Mouse (Mus musculus) gastrocnemius, postnatal 25 days (tissue): ENCODE data around the gene Nav1. TPM values are rescaled to one million over a fixed set of nuclear protein-coding genes. Genes with fewer than 3 reads are reported as not detected.
A peak's percentile ranks its signal among the peaks of the same experiment; 100 is the strongest.
"Not testable (repeated sequence)": the region's sequence is repeated elsewhere in the genome, so short reads cannot be mapped to it uniquely, and the experiment has no call there.

Source experiments
- DNase-seq: peaks from one replicate; pipeline ENCODE4 v3.0.0; 2022
- total RNA-seq, 2 experiments: library from RNA; stranded (reverse); gene quantifications; 1 replicate in 1 of 2; 2 replicates in 1 of 2; pipeline ENCODE4 v1.2.3; 2021

Gene Nav1
- total RNA-seq, 2 experiments from 2014 or later = 7.9 to 11.1 TPM

GRCm38 (mm10) chr1:135484503-135485051 is 122.5 kb downstream of the Nav1 start:
- not testable (repeated sequence) for DNase-seq

DNA sequence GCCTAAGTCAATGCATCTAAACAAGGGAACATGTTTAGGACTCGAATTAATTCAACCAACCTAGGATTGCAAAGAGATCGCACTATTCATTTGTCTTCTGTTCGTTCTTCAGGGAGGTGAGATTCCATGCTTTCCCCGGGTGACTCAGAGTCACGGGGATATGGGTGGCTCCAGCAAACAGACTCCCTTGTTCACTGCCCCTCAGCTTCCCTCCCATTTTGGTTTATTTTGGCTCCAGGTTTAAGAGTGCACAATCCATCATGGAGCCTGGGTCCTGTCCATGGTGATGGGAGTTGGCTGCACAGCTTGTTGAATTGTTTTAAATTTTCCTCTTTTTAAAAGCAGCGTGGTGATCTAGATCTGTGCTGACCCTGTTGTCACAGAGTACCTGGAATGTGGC is 123.1 kb downstream of the Nav1 start:
- DNase-seq = no peak

- no peak for DNase-seq
Observed at GRCm38 (mm10) chr1:135482666-135483065, 124.4 kb downstream of the Nav1 start.

- no peak for DNase-seq
Observed at GRCm38 (mm10) chr1:135481656-135482055, 125.4 kb downstream of the Nav1 start.

- DNase-seq = no peak
Observed at GRCm38 (mm10) chr1:135480815-135481214, 126.3 kb downstream of the Nav1 start.

GRCm38 (mm10) chr1:135475571-135475895 is 131.6 kb downstream of the Nav1 start:
- no peak for DNase-seq

DNA sequence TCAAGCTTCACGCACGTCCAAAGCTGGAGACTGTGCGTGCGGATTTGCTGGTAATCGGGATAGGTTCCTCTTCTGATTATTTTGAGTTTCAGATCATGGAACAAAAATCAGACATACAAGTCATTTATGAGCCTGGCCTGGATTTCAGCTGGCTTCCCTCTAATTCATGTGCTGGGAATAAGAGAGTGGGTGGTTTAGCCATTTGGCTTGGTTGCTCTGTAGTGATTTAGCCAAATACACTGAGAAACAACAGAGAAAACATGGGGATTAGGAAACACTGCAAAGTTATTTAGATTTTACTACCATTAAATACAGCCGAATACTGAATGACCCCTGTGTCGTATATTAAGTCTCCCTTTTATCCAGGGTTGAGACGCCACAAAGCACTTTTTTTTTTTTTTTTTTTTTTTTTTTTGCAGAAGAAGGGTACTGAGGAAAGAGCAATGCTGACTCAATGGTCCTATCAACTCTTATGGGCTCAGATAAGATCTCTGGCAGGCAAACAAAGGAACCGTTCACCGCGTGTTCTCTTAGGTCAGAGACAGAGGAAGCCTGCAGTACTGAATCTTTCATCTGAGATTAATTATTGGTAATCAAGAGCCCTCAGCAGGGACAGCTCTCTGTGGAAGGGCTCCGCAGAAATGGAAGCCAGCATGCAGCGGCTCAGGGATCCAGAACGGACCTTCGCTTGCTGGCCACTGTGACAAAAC is 132.1 kb downstream of the Nav1 start:
- no peak for DNase-seq

- DNase-seq = no peak
Observed at GRCm38 (mm10) chr1:135472536-135472935, 134.6 kb downstream of the Nav1 start.

DNA sequence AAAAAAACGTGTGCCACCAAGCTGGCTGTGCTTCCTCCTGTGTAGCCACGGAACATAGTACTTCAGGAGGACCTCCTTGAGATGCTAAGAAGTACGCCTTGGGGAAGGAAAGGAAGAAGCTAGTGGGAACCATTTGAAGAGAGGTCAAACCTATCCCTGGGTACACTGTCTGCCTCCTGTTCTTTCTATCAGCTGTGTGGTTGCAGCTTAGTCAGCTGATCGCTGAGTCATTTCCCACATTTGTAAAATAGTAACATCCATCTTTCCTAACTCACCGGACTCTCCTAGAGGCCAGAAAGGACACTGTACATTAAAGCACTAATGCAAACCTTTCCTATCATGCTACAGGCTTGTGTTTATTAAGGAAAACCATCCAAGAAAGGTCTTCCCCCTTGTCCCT is 135.4 kb downstream of the Nav1 start:
- DNase-seq = no peak

DNA sequence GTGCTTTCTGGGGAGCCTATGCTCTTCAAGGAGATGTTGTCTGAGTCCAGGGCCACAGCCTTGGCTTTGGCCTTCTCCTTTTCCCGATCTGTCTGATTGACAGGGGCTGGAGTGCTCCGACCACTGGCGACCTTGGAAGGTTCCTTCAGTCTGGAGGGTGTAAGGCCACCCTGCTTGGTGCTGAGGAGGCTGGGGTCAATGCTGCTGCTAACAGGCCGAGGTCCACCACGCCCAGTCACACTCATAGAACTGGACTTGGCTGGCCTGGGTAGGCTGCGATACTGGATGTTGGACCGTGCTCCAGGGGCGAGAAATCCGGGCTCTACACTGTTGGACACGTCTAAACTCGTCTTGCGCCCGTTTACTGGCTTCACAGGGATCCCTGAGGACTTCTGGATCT is 136.5 kb downstream of the Nav1 start:
- DNase-seq = no peak

GRCm38 (mm10) chr1:135467462-135467861 is 139.6 kb downstream of the Nav1 start:
- DNase-seq = no peak

- DNase-seq = peak; percentile 44
Observed at GRCm38 (mm10) chr1:135466935-135467334, 140.2 kb downstream of the Nav1 start.

DNA sequence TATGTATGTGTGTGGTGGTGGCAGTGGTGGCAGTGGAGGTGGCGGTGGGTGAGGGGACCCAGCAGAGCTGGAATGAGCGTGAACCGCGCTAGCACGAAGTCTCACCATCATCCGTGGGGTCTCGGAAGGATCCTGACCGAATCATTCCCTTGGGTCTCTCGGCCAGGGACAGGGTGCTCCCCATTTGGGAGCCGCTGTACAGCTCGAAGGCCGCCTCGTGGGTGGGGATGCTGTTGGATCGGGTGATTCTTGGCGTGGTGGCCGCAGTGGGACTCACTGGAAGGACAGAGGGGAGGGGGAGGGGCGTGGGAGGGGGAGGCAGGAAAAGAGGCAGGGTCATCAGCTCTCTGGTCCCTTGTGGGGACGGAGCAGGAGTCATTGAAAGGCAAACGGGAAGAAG is 141.4 kb downstream of the Nav1 start:
- DNase-seq = no peak

DNA sequence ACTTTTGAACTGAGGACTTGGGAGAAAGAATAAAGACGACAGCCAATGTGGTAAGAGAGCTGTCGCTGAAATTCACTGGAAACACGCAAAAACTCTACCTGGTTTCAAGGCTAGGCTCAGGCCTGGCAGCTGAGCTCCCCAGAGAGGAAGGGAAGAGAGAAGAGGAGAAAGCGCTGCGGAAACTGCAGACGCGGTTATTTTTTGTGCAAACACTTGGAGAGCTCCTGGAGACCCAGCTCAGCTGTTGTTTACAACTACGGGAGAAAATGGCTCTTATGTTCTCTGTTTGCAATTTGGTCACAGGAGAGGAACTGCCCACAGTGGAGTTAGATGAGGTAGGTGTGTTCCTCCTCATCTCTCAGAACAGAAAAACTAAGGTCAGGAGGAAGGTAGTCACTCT is 144.4 kb downstream of the Nav1 start:
- no peak for DNase-seq

DNA sequence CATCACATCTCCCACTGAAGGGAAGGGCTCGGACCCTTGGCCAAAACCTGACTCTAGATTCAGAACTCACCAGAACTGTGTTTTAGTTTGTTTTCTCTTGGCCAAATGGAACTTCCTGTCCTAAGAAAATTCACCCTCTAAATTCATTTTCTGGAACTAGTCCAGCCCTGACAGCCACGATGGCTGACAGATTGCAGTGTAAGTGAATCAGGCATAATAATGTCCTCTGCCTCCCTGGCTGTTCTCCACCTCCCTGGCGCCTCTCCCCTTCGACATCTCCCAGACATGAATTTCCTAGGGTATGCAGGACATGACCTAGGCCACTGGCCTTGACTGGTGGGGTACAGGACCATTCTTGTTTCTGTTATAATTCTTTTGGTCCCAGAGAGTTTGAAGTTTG is 144.8 kb downstream of the Nav1 start:
- DNase-seq = no peak

- DNase-seq = peak; percentile 40
Observed at GRCm38 (mm10) chr1:135461097-135461730, 145.9 kb downstream of the Nav1 start.

DNA sequence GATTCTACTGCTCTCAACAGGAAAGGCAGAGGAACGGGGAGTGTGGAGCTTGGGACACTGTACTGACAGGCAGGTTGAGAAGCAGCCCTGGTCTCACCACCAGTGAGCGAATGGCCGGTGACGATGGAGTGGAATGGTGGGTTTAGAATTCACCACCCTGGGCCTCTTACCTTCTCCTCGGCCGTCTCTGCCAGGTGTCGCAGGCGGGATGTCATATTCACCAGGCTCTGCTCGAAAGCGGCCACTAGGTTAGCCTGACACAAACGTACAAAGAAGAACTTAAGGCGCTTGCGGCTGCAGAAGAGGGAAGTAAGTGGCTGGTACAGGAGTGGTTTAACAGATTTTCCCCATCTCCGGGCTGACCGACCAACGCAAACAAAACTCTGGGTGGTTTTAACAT is 146.6 kb downstream of the Nav1 start:
- DNase-seq = no peak

GRCm38 (mm10) chr1:135457860-135458259 is 149.2 kb downstream of the Nav1 start:
- DNase-seq = no peak

GRCm38 (mm10) chr1:135452259-135452658 is 154.8 kb downstream of the Nav1 start:
- DNase-seq = no peak

DNA sequence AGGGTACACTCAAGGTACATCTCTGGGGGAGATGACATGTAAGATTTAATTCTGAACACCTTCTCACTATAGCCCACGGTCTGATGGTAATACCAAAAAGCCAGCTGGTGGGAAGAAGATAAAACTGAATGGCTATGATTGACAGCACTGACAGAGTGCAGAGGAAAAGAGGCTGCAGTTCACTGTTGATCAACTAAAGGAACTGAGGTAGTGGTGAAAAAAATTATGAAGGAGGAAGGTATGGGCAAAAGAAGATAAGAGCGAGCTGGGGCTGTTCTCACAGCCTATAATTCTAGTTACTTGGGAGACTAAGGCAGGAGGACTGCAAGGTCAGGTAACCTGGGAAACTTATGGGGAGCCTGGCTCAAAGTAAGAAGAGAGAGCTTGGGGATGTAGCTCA is 155.7 kb downstream of the Nav1 start:
- no peak for DNase-seq

DNA sequence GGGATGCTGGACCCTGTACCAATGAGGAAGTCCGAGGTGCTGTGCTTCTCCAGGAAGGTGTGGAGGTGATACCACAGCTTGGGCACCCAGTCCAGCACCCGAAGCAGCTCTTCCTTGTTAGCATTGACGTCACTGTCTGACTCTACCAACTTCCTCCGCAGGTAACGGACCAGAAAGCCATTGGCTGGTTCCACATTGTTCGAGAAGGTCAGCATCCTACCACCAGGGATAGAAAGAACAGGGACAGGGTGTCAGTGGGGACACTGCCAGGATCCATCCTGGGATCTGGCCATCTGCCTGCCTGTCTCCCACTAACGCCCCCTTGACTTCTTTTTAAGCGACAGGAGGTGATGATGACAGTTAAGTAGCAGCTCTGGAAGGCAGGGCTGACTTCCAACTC is 157.2 kb downstream of the Nav1 start:
- no peak for DNase-seq

GRCm38 (mm10) chr1:135448940-135449339 is 158.2 kb downstream of the Nav1 start:
- DNase-seq = no peak

DNA sequence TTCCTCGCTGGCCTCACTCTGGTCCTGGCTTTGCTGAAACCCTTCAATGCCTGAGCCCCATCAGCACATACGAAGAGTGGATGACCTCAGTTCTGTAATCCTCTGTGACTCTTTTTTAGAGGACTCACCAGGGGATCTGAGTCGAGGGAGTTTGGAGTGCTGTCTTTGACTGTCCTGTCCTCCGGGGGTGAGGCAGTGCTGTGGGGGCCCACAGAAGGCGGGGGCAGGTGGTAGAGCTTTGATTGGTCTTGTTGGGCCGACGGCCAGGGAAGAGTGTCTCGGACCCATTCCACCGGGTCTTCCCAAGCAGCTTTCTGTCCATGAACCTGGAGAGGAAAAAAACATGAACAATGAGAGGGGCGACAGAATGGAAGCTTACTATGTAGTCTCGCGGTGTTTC is 163.6 kb downstream of the Nav1 start:
- no peak for DNase-seq

DNA sequence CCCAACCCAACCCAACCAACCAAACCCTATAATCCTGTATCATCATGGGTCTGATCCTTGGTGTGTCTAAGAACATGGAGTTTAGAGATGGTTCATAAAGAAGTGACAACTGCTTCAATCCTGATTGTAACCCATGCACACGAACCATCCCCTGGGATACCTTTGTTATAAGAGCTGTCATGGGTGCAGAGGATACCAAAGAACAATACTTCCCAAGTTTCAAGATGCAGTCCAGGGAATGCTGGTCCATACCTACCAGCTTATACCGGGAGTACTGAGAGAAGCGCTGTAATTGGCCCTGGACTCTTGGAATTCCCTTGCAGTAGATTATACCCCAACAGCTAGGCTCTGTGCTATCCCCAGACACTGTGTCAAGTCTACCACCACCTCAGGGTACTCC is 165.2 kb downstream of the Nav1 start:
- no peak for DNase-seq
